Mouse (Mus musculus) gastrocnemius, adult 2 months (tissue): ENCODE measurements around the gene Cldn3. TPM values are rescaled to one million over a fixed set of nuclear protein-coding genes. Genes with fewer than 3 reads are reported as not detected.

Experiments
- DNase-seq: peaks from one replicate; pipeline ENCODE4 v3.0.0; 2022
- H3K27ac ChIP-seq: fragments of 200-600 bp; 2 replicates; pipeline ENCODE4 v1.8.1; 2022; ENCODE audit warnings: mild to moderate bottlenecking
- H3K4me3 ChIP-seq: fragments of 200-600 bp; 2 replicates; pipeline ENCODE4 v1.8.1; 2022; ENCODE audit warnings: mild to moderate bottlenecking, moderate library complexity
- CTCF ChIP-seq: fragments of 200-600 bp; IDR thresholded peaks from 2 replicates; pipeline ENCODE4 v1.8.1; 2022; ENCODE audit warnings: antibody characterized with exemption, mild to moderate bottlenecking, moderate library complexity
- intact Hi-C: fragments of 180-260 bp; cut with DNase I; formaldehyde crosslinking; loops from one replicate; pipeline ENCODE4 v1.15.1; 2025
- total RNA-seq, 2 experiments: library from RNA; stranded (reverse); gene quantifications; 2 replicates each; pipeline ENCODE4 v1.2.3; 2021

The Cldn3 gene
- total RNA-seq, 2 experiments from 2014 or later, result not detected

GRCm38 (mm10) chr5:135035608-135036359 is 49.8 kb downstream of the Cldn3 start:
- Histone ChIP-seq H3K27ac (no peak overlapping the region), H3K4me3 (no peak overlapping the region)
- no peak for DNase-seq
- no peak for TF ChIP-seq CTCF
- intact Hi-C loops, result no loop called here

Other genes starting within 250 kb of the Cldn3 start
- 10 to 100 TPM; 17.6 to 31.6 TPM for gene Eln, start 238.9 kb upstream of the Cldn3 start, total RNA-seq
- gene Tmem270, start 79.5 kb upstream of the Cldn3 start, total RNA-seq, result not detected
- not detected for gene Cldn13, start 70.7 kb upstream of the Cldn3 start, total RNA-seq
- 1 to 10 TPM; 4.2 to 4.6 TPM for gene Mettl27, start 53.8 kb upstream of the Cldn3 start, total RNA-seq
- gene Cldn4, start 39.3 kb upstream of the Cldn3 start, total RNA-seq, result not detected
- 10 to 100 TPM; 45.5 to 56.8 TPM for gene Abhd11, start 22.9 kb downstream of the Cldn3 start, total RNA-seq
- gene Stx1a, start 37.3 kb downstream of the Cldn3 start, total RNA-seq, result 1 to 10 TPM in 1 of 2 experiments, under 1 TPM in 1; 0.64 to 1.3 TPM
- 10 to 100 TPM; 25.0 to 30.2 TPM for gene Dnajc30, start 78.0 kb downstream of the Cldn3 start, total RNA-seq
- gene Bud23, start 78.7 kb downstream of the Cldn3 start, total RNA-seq, result 10 to 100 TPM; 25.8 to 26.2 TPM
- under 1 TPM; 0.33 TPM for gene Vps37d, start 92.1 kb downstream of the Cldn3 start, total RNA-seq
- gene Mlxipl, start 103.7 kb downstream of the Cldn3 start, total RNA-seq, result 100 to 1,000 TPM in 1 of 2 experiments, 10 to 100 TPM in 1; 64.8 to 100 TPM
- 1 to 10 TPM; 8.8 to 9.1 TPM for gene Tbl2, start 163.4 kb downstream of the Cldn3 start, total RNA-seq
- 10 to 100 TPM; 28.3 to 28.6 TPM for gene Bcl7b, start 182.1 kb downstream of the Cldn3 start, total RNA-seq
- 10 to 100 TPM; 32.7 to 36.8 TPM for gene Baz1b, start 201.1 kb downstream of the Cldn3 start, total RNA-seq